Mouse (Mus musculus) B cell, adult 2 months (primary cell): Measurements from ENCODE around the gene Anxa4.
A peak's percentile ranks its signal among the peaks of the same experiment; 100 is the strongest.

Experiments used
- DNase-seq, 2 experiments: peaks; one replicate each; pipeline ENCODE4 v3.0.0; 2022

Anxa4 gene

GRCm38 (mm10) chr6:86793021-86793815 is at the start of gene Anxa4:
Gene Anxa4 (minus strand): TSS chr6:86793584.
- peak; percentile 68 to 72 for DNase-seq

GRCm38 (mm10) chr6:86841949-86842348 is 48.6 kb upstream of the Anxa4 start:
- no peak for DNase-seq

- no peak for DNase-seq
Measured at GRCm38 (mm10) chr6:86839089-86839488, 45.7 kb upstream of the Anxa4 start.

GRCm38 (mm10) chr6:86832802-86833502 is 39.6 kb upstream of the Anxa4 start:
- no peak for DNase-seq

GRCm38 (mm10) chr6:86830738-86831500 is 37.5 kb upstream of the Anxa4 start:
- no peak for DNase-seq

GRCm38 (mm10) chr6:86829768-86830167 is 36.4 kb upstream of the Anxa4 start:
- DNase-seq: no peak

GRCm38 (mm10) chr6:86827432-86827831 is 34.0 kb upstream of the Anxa4 start:
- DNase-seq: peak; percentile 54 to 55

GRCm38 (mm10) chr6:86824401-86824800 is 31.0 kb upstream of the Anxa4 start:
- no peak for DNase-seq

- no peak for DNase-seq
Measured at GRCm38 (mm10) chr6:86823824-86824223, 30.4 kb upstream of the Anxa4 start.

GRCm38 (mm10) chr6:86823051-86823431 is 29.7 kb upstream of the Anxa4 start:
- DNase-seq: peak in 1 of 2 experiments; percentile 20

GRCm38 (mm10) chr6:86822285-86823050 is 29.1 kb upstream of the Anxa4 start:
- DNase-seq: peak; percentile 35

- peak; percentile 58 to 61 for DNase-seq
Measured at GRCm38 (mm10) chr6:86820690-86821089, 27.3 kb upstream of the Anxa4 start.

GRCm38 (mm10) chr6:86819926-86820325 is 26.5 kb upstream of the Anxa4 start:
- no peak for DNase-seq

GRCm38 (mm10) chr6:86818914-86819313 is 25.5 kb upstream of the Anxa4 start:
- no peak for DNase-seq

GRCm38 (mm10) chr6:86816586-86816985 is 23.2 kb upstream of the Anxa4 start:
- peak; percentile 29 for DNase-seq

- DNase-seq: no peak
Measured at GRCm38 (mm10) chr6:86815436-86815835, 22.1 kb upstream of the Anxa4 start.

- no peak for DNase-seq
Measured at GRCm38 (mm10) chr6:86814926-86815325, 21.5 kb upstream of the Anxa4 start.

- peak; percentile 69 to 70 for DNase-seq
Measured at GRCm38 (mm10) chr6:86813341-86813740, 20.0 kb upstream of the Anxa4 start.

GRCm38 (mm10) chr6:86812919-86813318 is 19.5 kb upstream of the Anxa4 start:
- DNase-seq: no peak

- DNase-seq: peak; percentile 76 to 79
Measured at GRCm38 (mm10) chr6:86806455-86807086, 13.2 kb upstream of the Anxa4 start.

- DNase-seq: no peak
Measured at GRCm38 (mm10) chr6:86804646-86805045, 11.3 kb upstream of the Anxa4 start.

- DNase-seq: no peak
Measured at GRCm38 (mm10) chr6:86801431-86801830, 8.0 kb upstream of the Anxa4 start.
